Mouse (Mus musculus) adrenal gland, postnatal 25 days (tissue): ENCODE data around the gene Zfp26. TPM values are rescaled to one million over a fixed set of nuclear protein-coding genes. Genes with fewer than 3 reads are reported as not detected.

Experiments used
- total RNA-seq: library from RNA; stranded (reverse); gene quantifications from 2 replicates; pipeline ENCODE4 v1.2.3, GENCODE M21; 2021

Zfp26 gene
- total RNA-seq, 1 experiment from 2014 or later: 28.7 TPM

Other genes starting within 250 kb of the Zfp26 start
- gene Olfr871, start 248.0 kb downstream of the Zfp26 start, total RNA-seq: not detected in 2 replicates
- not detected in 2 replicates for gene Olfr872, start 223.0 kb downstream of the Zfp26 start, total RNA-seq
- gene Olfr39, start 177.8 kb downstream of the Zfp26 start, total RNA-seq: not detected in 2 replicates
- gene Olfr873, start 161.6 kb downstream of the Zfp26 start, total RNA-seq: not detected in 2 replicates
- not detected in 2 replicates for gene Olfr18, start 124.1 kb downstream of the Zfp26 start, total RNA-seq
- gene Zfp560, start 75.0 kb downstream of the Zfp26 start, total RNA-seq: 4.5 and 6.9 TPM in 2 replicates
- 21.1 and 30.5 TPM in 2 replicates for gene Zfp426, start 32.6 kb upstream of the Zfp26 start, total RNA-seq
- gene Zfp266, start 61.3 kb upstream of the Zfp26 start, total RNA-seq: 41.7 and 47.2 TPM in 2 replicates
- gene Zfp846, start 121.1 kb upstream of the Zfp26 start, total RNA-seq: 9.0 and 12.9 TPM in 2 replicates
- 331 and 363 TPM in 2 replicates for gene Ubl5, start 182.7 kb upstream of the Zfp26 start, total RNA-seq
- 20.5 and 30.0 TPM in 2 replicates for gene Fbxl12, start 184.6 kb upstream of the Zfp26 start, total RNA-seq
- 21.6 and 24.8 TPM in 2 replicates for gene Pin1, start 191.9 kb upstream of the Zfp26 start, total RNA-seq